Mouse (Mus musculus) lung, embryonic 15.5 days (tissue): ENCODE results near the gene AL732309.1. TPM values are rescaled to one million over a fixed set of nuclear protein-coding genes. Genes with fewer than 3 reads are reported as not detected.
"Not testable (repeated sequence)": the region's sequence is repeated elsewhere in the genome, so short reads cannot be mapped to it uniquely, and the experiment has no call there.

Source experiments
- ATAC-seq: fragments of 200-750 bp; cut with Nextera tagmentation; 2 replicates; pipeline ENCODE4 v1.8.0; 2017; ENCODE audit warnings: moderate number of reproducible peaks, borderline replicate concordance; ENCODE audit not compliant: low FRiP score, low TSS enrichment; ENCODE audit errors: extremely low read depth
- H3K27ac ChIP-seq: fragments of 300-500 bp; sonication (generic); 2 replicates; pipeline ENCODE4 v1.5.1; 2015; ENCODE audit warnings: moderate library complexity, mild to moderate bottlenecking, inconsistent platforms
- H3K27me3 ChIP-seq: fragments of 300-500 bp; sonication (generic); 2 replicates; pipeline ENCODE4 v1.6.1; 2015; ENCODE audit warnings: inconsistent platforms
- H3K36me3 ChIP-seq: fragments of 300-500 bp; sonication (generic); 2 replicates; pipeline ENCODE4 v1.6.1; 2015; ENCODE audit warnings: inconsistent platforms
- H3K4me1 ChIP-seq: fragments of 300-500 bp; sonication (generic); 2 replicates; pipeline ENCODE4 v1.6.1; 2015; ENCODE audit warnings: inconsistent platforms
- H3K4me2 ChIP-seq: fragments of 300-500 bp; sonication (generic); 2 replicates; pipeline ENCODE4 v1.6.1; 2015; ENCODE audit warnings: inconsistent platforms, mild to moderate bottlenecking, moderate library complexity
- H3K4me3 ChIP-seq: fragments of 300-500 bp; sonication (generic); 2 replicates; pipeline ENCODE4 v1.5.1; 2015; ENCODE audit warnings: mild to moderate bottlenecking, inconsistent platforms
- H3K9ac ChIP-seq: fragments of 300-500 bp; sonication (generic); 2 replicates; pipeline ENCODE4 v1.6.1; 2015; ENCODE audit warnings: inconsistent platforms
- H3K9me3 ChIP-seq: fragments of 300-500 bp; sonication (generic); 2 replicates; pipeline ENCODE4 v1.6.1; 2016; ENCODE audit warnings: inconsistent platforms
- WGBS: fragments of 180-500 bp; shearing (Covaris S2); methylation state at CpG from one replicate; pipeline ENCODE4 v1.1.7; 2015; 5-methylcytosine and 5-hydroxymethylcytosine counted together
- polyA plus RNA-seq: library from polyadenylated mRNA; unstranded; fragments of >200 nt; fragmentation: Nextera tagmentation; extraction: Ambion mirVana; gene quantifications from 2 replicates; pipeline ENCODE4 v1.2.1, GENCODE M21; 2015

Gene AL732309.1
- polyA plus RNA-seq, 1 experiment from 2014 or later: 5.0 TPM

GRCm38 (mm10) chr2:25265897-25266656, 19.4 kb upstream of the AL732309.1 start:
- ATAC-seq: no peak
- Histone ChIP-seq H3K4me2 (peak overlapping the region; percentile 12; the same call in 1 of the 2 replicates), H3K4me3 (no peak overlapping the region), H3K36me3 (peaks cover 16% of the 10 kb centered on the region), H3K4me1 (peaks cover 44% of the 10 kb centered on the region), H3K27me3 (peaks cover 13% of the 10 kb centered on the region), H3K9me3 (no peaks in the 10 kb centered on the region), H3K9ac (no peak overlapping the region), H3K27ac (no peak overlapping the region)
- 60% methylated on average over 6 of the region's 6 CpGs for WGBS

- peaks cover 39% of the 10 kb centered on the region for H3K4me1 ChIP-seq
These were observed 18.2 kb upstream of the AL732309.1 start for GRCm38 (mm10) chr2:25264851-25265250.

GRCm38 (mm10) chr2:25264286-25264660, 17.6 kb upstream of the AL732309.1 start:
- peaks cover 13% of the 10 kb centered on the region for H3K27me3 ChIP-seq
- peaks cover 2% of the 10 kb centered on the region; the same call in 1 of the 2 replicates for H3K36me3 ChIP-seq
- WGBS: 69% methylated on average over 5 of the region's 5 CpGs
- H3K27ac ChIP-seq: no peak overlapping the region
- no peak overlapping the region for H3K9ac ChIP-seq
- peaks cover 39% of the 10 kb centered on the region for H3K4me1 ChIP-seq
- ATAC-seq: no peak
- H3K4me2 ChIP-seq: peak overlapping the region; percentile 99; the same call in 1 of the 2 replicates
- H3K4me3 ChIP-seq: 0 out of 2 replicates have a peak overlapping the region, but pooled peaks have one; percentile 70
- H3K9me3 ChIP-seq: no peaks in the 10 kb centered on the region

More at GRCm38 (mm10) chr2:25264851-25265250, 18.2 kb upstream of the AL732309.1 start:
- Histone ChIP-seq H3K36me3 (peaks cover 6% of the 10 kb centered on the region), H3K9me3 (no peaks in the 10 kb centered on the region), H3K9ac (no peak overlapping the region), H3K4me3 (no peak overlapping the region), H3K4me2 (peak overlapping the region; percentile 9; the same call in 1 of the 2 replicates), H3K27me3 (peaks cover 13% of the 10 kb centered on the region), H3K27ac (no peak overlapping the region)
- WGBS: 65% methylated on average over 3 of the region's 3 CpGs
- ATAC-seq: no peak

- no peak overlapping the region for H3K27ac ChIP-seq
- peak overlapping the region; percentile 70 for H3K4me3 ChIP-seq
- H3K4me2 ChIP-seq: peak overlapping the region; percentile 99
- peak overlapping the region; percentile 60 for H3K9ac ChIP-seq
- H3K4me1 ChIP-seq: peaks cover 39% of the 10 kb centered on the region
- H3K27me3 ChIP-seq: peaks cover 13% of the 10 kb centered on the region
- no peaks in the 10 kb centered on the region for H3K36me3 ChIP-seq
- 20% methylated on average over 12 of the region's 12 CpGs for WGBS
- ATAC-seq: no peak
- H3K9me3 ChIP-seq: no peaks in the 10 kb centered on the region
These were observed 17.1 kb upstream of the AL732309.1 start for GRCm38 (mm10) chr2:25263623-25264285.

GRCm38 (mm10) chr2:25262795-25263622, 16.3 kb upstream of the AL732309.1 start:
- Histone ChIP-seq H3K4me3 (peak overlapping the region; percentile 70), H3K4me2 (peak overlapping the region; percentile 99), H3K27ac (0 out of 2 replicates have a peak overlapping the region, but pooled peaks have one; percentile 34), H3K9ac (peak overlapping the region; percentile 60), H3K9me3 (no peaks in the 10 kb centered on the region), H3K4me1 (peaks cover 39% of the 10 kb centered on the region), H3K27me3 (peaks cover 13% of the 10 kb centered on the region), H3K36me3 (no peaks in the 10 kb centered on the region)
- WGBS: under 1% methylated on average over 82 of the region's 82 CpGs
- peak; percentile 39; the same call in 1 of the 2 replicates for ATAC-seq

- Histone ChIP-seq H3K27me3 (peaks cover 13% of the 10 kb centered on the region), H3K36me3 (no peaks in the 10 kb centered on the region), H3K9ac (peak within 1 kb of the TSS; percentile 60), H3K4me3 (peak within 1 kb of the TSS; percentile 70), H3K9me3 (no peaks in the 10 kb centered on the region), H3K27ac (0 out of 2 replicates have a peak within 1 kb of the TSS, but pooled peaks have one; percentile 34), H3K4me2 (peak within 1 kb of the TSS; percentile 99), H3K4me1 (peaks cover 39% of the 10 kb centered on the region)
- under 1% methylated on average over 39 of the region's 39 CpGs for WGBS
- ATAC-seq: peak; percentile 98
These were observed 15.7 kb upstream of the AL732309.1 start, which contains the start of gene Tprn for GRCm38 (mm10) chr2:25262291-25262767. Tprn (plus strand) TSS chr2:25262618.

- peaks cover 42% of the 10 kb centered on the region for H3K4me1 ChIP-seq
- ATAC-seq: no peak
- H3K36me3 ChIP-seq: no peaks in the 10 kb centered on the region
- H3K4me3 ChIP-seq: peak overlapping the region; percentile 70
- peaks cover 13% of the 10 kb centered on the region for H3K27me3 ChIP-seq
- H3K9me3 ChIP-seq: no peaks in the 10 kb centered on the region
- peak overlapping the region; percentile 99 for H3K4me2 ChIP-seq
- 43% methylated on average over 12 of the region's 12 CpGs for WGBS
- no peak overlapping the region for H3K27ac ChIP-seq
- peak overlapping the region; percentile 21; the same call in 1 of the 2 replicates for H3K9ac ChIP-seq
These were observed 15.2 kb upstream of the AL732309.1 start for GRCm38 (mm10) chr2:25261870-25262269.

- Histone ChIP-seq H3K4me1 (peaks cover 35% of the 10 kb centered on the region), H3K36me3 (no peaks in the 10 kb centered on the region), H3K27me3 (peaks cover 8% of the 10 kb centered on the region), H3K27ac (no peak overlapping the region), H3K9me3 (no peaks in the 10 kb centered on the region), H3K4me3 (no peak overlapping the region), H3K9ac (no peak overlapping the region), H3K4me2 (no peak overlapping the region)
- no peak for ATAC-seq
- 61% methylated on average over 2 of the region's 2 CpGs for WGBS
These were observed 12.2 kb upstream of the AL732309.1 start for GRCm38 (mm10) chr2:25258887-25259286.

GRCm38 (mm10) chr2:25257250-25257649, 10.6 kb upstream of the AL732309.1 start:
- not testable (repeated sequence) for H3K36me3 ChIP-seq, H3K4me2 ChIP-seq, H3K9ac ChIP-seq, H3K9me3 ChIP-seq, H3K27ac ChIP-seq, H3K4me3 ChIP-seq, H3K27me3 ChIP-seq, ATAC-seq
- H3K4me1 ChIP-seq: peaks cover 24% of the 10 kb centered on the region
- 84% methylated on average over 5 of the region's 5 CpGs for WGBS

- H3K4me2 ChIP-seq: peak overlapping the region; percentile 93
- not testable (repeated sequence) for ATAC-seq, H3K36me3 ChIP-seq, H3K27ac ChIP-seq, H3K27me3 ChIP-seq, H3K9me3 ChIP-seq
- peak overlapping the region; percentile 71; the same call in 1 of the 2 replicates for H3K9ac ChIP-seq
- WGBS: 53% methylated on average over 12 of the region's 12 CpGs
- H3K4me3 ChIP-seq: peak overlapping the region; percentile 71
- peaks cover 21% of the 10 kb centered on the region for H3K4me1 ChIP-seq
These were observed 9.9 kb upstream of the AL732309.1 start for GRCm38 (mm10) chr2:25256443-25257109.
